Mouse (Mus musculus) brain, embryonic 14.5 days (tissue): ENCODE measurements around the gene Phyh. TPM values are rescaled to one million over a fixed set of nuclear protein-coding genes. Genes with fewer than 3 reads are reported as not detected.
"Not testable (repeated sequence)": the region's sequence is repeated elsewhere in the genome, so short reads cannot be mapped to it uniquely, and the experiment has no call there.

Experiments
- DNase-seq: peaks from one replicate; pipeline ENCODE4 v3.0.0-alpha.2; 2011; ENCODE audit warnings: low read depth
- CTCF ChIP-seq: fragments of 200-500 bp; IDR thresholded peaks from 2 replicates; pipeline ENCODE4 v1.5.1; 2012; ENCODE audit warnings: inconsistent platforms, mild to moderate bottlenecking, moderate library complexity, borderline replicate concordance; ENCODE audit not compliant: insufficient read depth, insufficient read length; ENCODE audit errors: extremely low read depth
- POLR2A ChIP-seq: fragments of 200-500 bp; IDR thresholded peaks from 2 replicates; pipeline ENCODE4 v1.6.1; 2012; ENCODE audit warnings: mild to moderate bottlenecking, inconsistent platforms, borderline replicate concordance; ENCODE audit not compliant: poor library complexity, insufficient read depth, insufficient read length, severe bottlenecking; ENCODE audit errors: extremely low read depth
- polyA plus RNA-seq: library from polyadenylated mRNA; depleted of rRNA; stranded (reverse); fragments of >200 nt; gene quantifications from 2 replicates; pipeline ENCODE4 v1.2.3, GENCODE M21; 2012

Phyh gene
- polyA plus RNA-seq, 1 experiment, result 33.9 TPM

- TF ChIP-seq CTCF, result no peak
- DNase-seq, result no peak
Observed at GRCm38 (mm10) chr2:4929230-4929629, 10.4 kb downstream of the Phyh start.

- no peak for DNase-seq
- TF ChIP-seq CTCF (no peak), POLR2A (no peak)
Observed at GRCm38 (mm10) chr2:4934516-4934915, 15.7 kb downstream of the Phyh start.

DNA sequence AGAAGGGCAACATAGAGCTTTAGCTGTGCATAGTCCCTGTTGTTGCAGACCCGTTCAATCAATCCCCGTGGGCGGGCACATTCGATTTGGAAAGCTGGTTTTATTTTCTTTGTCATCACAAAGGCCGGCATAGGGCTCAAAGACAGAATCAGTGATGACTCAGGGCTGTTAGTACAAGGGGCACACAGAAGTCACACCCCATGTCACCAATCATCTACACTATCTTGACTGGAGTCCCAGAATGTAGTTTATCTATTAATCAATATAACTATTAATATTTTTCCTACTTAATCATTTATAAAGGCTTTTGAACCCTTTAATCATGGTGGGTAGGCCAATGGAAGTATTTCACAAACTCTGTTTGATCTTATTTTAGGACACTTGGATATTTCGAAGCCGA is 19.1 kb downstream of the Phyh start:
- TF ChIP-seq POLR2A, result no peak

DNA sequence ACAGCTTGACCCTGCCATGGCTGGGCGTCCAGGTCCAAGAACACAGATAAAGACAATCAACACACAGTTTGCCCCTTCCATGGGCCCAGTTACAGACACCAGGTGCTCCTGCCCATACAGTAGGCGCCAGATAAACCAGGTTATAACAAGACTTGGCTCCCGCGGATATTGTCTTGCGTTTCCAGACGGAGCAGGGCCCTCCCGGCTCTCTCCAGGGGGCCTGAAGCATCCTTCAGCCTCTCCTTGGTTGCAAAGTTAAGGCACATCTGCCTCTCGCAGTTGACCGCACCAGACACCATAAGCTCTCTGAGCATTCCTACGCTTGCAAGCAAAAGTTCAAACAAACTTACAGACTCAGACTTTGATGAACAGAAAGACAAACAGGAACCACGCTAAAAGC is 22.0 kb downstream of the Phyh start:
- no peak for DNase-seq
- TF ChIP-seq POLR2A (no peak), CTCF (no peak)

More for the DNA sequence above, 19.1 kb downstream of the Phyh start:
- DNase-seq, result no peak

DNA sequence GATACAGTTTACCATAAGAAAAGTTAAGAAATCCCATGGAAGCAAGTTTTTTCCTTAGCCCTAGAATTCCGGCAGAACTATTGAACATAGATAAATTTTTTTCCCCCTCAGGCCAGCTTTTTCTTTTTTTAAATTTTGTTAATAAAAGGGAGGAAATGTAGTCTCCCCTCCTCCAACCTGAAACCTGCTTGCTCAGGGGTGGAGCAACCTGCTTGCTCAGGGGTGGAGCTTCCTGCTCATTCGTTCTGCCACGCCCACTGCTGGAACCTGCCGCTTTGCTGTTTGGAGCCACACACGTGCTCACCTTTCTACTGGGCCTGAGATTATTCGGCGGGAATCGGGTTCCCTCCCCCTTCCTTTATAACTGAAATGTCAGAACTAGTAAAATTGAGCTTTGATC is 30.9 kb downstream of the Phyh start:
- DNase-seq, result not testable (repeated sequence)

- no peak for TF ChIP-seq POLR2A
- TF ChIP-seq CTCF, result no peak
- no peak for DNase-seq
Observed at GRCm38 (mm10) chr2:4950986-4951385, 32.2 kb downstream of the Phyh start.

- TF ChIP-seq CTCF (no peak), POLR2A (no peak)
- no peak for DNase-seq
Observed at GRCm38 (mm10) chr2:4954216-4954760, 35.5 kb downstream of the Phyh start.

- TF ChIP-seq POLR2A (no peak), CTCF (no peak)
- DNase-seq, result no peak
Observed at GRCm38 (mm10) chr2:4958039-4958438, 39.2 kb downstream of the Phyh start.

DNA sequence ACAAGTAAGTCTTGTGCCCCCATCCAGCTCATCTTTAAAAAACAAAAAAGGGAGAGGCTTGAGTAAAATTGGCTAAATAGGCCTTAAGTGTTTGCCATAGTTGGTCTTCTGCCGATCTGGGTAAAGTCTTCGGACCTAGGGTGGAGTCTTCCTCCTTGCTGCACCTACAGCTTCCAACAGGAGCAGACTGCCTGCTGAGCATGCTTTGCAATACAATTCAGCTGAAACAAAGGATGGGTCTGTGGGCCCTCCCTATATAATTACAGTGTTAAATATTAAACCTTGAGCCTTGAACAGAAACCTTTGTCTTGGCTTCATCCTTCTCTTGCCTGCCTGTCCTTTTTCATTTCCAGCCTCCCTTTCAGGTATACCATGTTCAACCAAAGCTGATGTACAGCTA is 49.0 kb downstream of the Phyh start:
- no peak for DNase-seq

GRCm38 (mm10) chr2:4969083-4969482 is 50.3 kb downstream of the Phyh start:
- no peak for TF ChIP-seq CTCF
- no peak for TF ChIP-seq POLR2A
- DNase-seq, result no peak

More for the DNA sequence above, 49.0 kb downstream of the Phyh start:
- TF ChIP-seq POLR2A (no peak), CTCF (no peak)

GRCm38 (mm10) chr2:4975807-4976206 is 57.0 kb downstream of the Phyh start, which contains the start of gene Ucma:
Gene Ucma (plus strand): TSS chr2:4976122.
- peak; percentile 44 for DNase-seq
- TF ChIP-seq CTCF (no peak), POLR2A (no peak)

DNA sequence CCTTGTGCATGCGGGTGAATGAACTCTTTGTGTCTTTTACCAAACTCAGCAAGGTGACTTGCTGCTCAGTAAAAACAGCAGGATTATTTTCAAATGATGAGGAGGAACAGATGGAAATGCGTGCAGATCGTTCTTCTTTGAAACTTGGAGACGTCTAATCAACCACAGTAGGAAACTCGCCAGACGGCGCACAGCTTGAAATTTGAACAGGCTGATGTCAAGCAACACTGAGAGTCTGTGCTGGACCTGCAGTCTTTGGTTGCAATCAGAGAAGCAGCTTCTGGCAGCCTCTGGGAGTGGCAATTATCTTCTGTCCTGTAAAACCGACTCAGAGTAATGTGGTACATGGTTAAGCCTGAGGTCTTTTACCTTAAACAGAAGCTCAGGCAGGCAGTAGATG is 59.3 kb downstream of the Phyh start:
- TF ChIP-seq CTCF (no peak), POLR2A (no peak)
- DNase-seq, result peak; percentile 89

GRCm38 (mm10) chr2:4983987-4984386 is 65.2 kb downstream of the Phyh start:
- TF ChIP-seq CTCF, result no peak
- TF ChIP-seq POLR2A, result no peak
- DNase-seq, result no peak

DNA sequence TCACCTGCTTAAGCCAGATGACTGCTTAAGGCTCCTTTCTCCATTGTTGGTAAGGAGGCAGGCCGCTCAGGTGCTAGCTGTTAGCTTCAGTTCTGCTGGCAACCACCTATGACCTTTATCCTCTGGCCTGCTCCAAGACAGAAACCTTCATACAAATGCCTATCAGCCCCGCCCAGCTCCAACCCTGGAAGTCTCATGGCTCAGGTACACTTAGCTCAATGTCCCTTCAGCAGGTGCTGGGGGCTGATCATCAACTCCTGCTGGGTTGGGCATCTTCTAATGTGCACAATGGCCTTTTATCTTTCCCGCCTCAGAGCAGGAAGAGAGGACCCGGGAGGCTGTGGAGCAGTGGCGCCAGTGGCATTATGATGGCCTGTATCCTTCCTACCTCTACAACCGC is 66.2 kb downstream of the Phyh start:
- no peak for TF ChIP-seq POLR2A
- TF ChIP-seq CTCF, result no peak
- DNase-seq, result no peak

GRCm38 (mm10) chr2:4986798-4987197 is 68.0 kb downstream of the Phyh start:
- no peak for DNase-seq
- no peak for TF ChIP-seq POLR2A
- TF ChIP-seq CTCF, result no peak
